Mouse (Mus musculus): ENCODE data around the gene Zic5. TPM values are rescaled to one million over a fixed set of nuclear protein-coding genes. Genes with fewer than 3 reads are reported as not detected.
"Not testable (repeated sequence)": the region's sequence is repeated elsewhere in the genome, so short reads cannot be mapped to it uniquely, and the experiment has no call there.

Gene Zic5
- polyA plus RNA-seq, 1 experiment from 2014 or later = 4.1 TPM

DNA sequence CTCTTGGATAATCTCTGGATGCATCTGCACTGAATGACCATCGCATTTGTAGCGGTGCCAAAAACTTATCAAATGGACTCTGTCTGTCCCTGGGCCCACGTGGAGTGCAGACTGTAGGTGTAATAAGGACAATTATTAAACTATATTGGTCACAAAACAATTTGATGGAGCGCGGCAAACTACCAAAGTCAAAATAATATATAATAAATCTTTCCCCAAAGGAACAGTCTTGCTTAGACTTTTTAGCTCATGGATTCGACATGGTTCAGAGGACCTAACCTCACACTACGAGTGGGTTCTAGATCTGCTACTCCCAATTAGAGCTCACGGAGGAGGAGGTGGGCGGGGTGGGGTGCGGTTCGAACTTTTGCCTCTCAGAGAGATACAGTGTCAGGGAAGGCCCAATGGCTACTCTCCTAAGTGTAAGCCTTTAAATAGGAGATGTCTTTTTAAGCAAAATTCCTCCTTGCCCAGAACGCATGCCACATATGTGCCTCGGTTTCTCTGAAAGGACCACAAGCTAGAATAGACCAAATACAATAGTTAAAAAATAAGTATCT, 534 bp upstream of the Zic5 start:
- Histone ChIP-seq H3K27ac (replicated peaks; ENCODE audit: low read depth, low read length) (no peak overlapping the region), H3K27me3 (ENCODE audit: control insufficient read depth, insufficient read depth, low read length) (peaks cover 67% of the 10 kb centered on the region), H3K9me3 (replicated peaks; ENCODE audit: control insufficient read depth, low read length) (no peaks in the 10 kb centered on the region), H3K4me1 (ENCODE audit: control insufficient read depth, insufficient read depth, low read length) (peaks cover 11% of the 10 kb centered on the region), H3K4me2 (ENCODE audit: low read depth, low read length) (peak overlapping the region; percentile 90; the same call in 1 of the 2 replicates), H3K9ac (replicated peaks; ENCODE audit: low read length) (no peak overlapping the region), H3K36me3 (replicated peaks; ENCODE audit: control insufficient read depth, insufficient read depth, low read depth, low read length) (no peaks in the 10 kb centered on the region), H3K4me3 (ENCODE audit: low read depth, low read length) (peak overlapping the region; percentile 54)
- WGBS = 21% methylated on average over 13 of the region's 13 CpGs
- peak; percentile 3 for DNase-seq (ENCODE audit: low spot score)
- ATAC-seq (replicated peaks; ENCODE audit: insufficient number of reproducible peaks, low FRiP score, low TSS enrichment, low read depth) = no peak

DNA sequence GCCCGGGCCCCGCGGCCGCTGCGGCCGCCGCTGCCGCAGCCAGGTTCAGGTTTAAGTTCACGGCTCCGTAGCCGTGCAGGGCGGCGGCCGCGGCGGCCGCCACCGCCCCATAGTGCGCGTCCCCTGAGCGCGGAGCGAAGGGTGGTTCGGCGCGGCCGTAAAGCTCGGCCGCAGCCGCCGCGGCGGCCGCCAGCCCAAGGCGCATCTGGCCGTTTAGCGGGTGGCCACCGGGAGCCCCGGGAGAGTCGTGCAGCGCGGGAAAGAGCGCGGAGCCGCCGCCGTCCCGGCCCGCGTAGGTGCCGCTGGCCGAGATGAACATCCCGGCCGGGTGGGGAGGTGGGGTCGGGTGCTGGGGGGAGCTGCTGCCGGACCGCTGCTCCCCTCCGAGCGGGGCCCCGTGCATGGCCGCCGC, 1.1 kb downstream of the Zic5 start:
- DNase-seq (ENCODE audit: low spot score) (peak; percentile 42), ATAC-seq (replicated peaks; ENCODE audit: insufficient number of reproducible peaks, low FRiP score, low TSS enrichment, low read depth) (no peak)
- WGBS = under 1% methylated on average over 23 of the region's 62 CpGs
- no peaks in the 10 kb centered on the region for H3K36me3 ChIP-seq (replicated peaks; ENCODE audit: control insufficient read depth, insufficient read depth, low read depth, low read length)
- H3K4me1 ChIP-seq (ENCODE audit: control insufficient read depth, insufficient read depth, low read length) = peaks cover 11% of the 10 kb centered on the region
- H3K9ac ChIP-seq (replicated peaks; ENCODE audit: low read length) = peak overlapping the region; percentile 68
- peak overlapping the region; percentile 90 for H3K4me2 ChIP-seq (ENCODE audit: low read depth, low read length)
- H3K4me3 ChIP-seq (ENCODE audit: low read depth, low read length) = peak overlapping the region; percentile 54
- H3K9me3 ChIP-seq (replicated peaks; ENCODE audit: control insufficient read depth, low read length) = no peaks in the 10 kb centered on the region
- peaks cover 66% of the 10 kb centered on the region for H3K27me3 ChIP-seq (ENCODE audit: control insufficient read depth, insufficient read depth, low read length)
- peak overlapping the region; percentile 79 for H3K27ac ChIP-seq (replicated peaks; ENCODE audit: low read depth, low read length)

DNA sequence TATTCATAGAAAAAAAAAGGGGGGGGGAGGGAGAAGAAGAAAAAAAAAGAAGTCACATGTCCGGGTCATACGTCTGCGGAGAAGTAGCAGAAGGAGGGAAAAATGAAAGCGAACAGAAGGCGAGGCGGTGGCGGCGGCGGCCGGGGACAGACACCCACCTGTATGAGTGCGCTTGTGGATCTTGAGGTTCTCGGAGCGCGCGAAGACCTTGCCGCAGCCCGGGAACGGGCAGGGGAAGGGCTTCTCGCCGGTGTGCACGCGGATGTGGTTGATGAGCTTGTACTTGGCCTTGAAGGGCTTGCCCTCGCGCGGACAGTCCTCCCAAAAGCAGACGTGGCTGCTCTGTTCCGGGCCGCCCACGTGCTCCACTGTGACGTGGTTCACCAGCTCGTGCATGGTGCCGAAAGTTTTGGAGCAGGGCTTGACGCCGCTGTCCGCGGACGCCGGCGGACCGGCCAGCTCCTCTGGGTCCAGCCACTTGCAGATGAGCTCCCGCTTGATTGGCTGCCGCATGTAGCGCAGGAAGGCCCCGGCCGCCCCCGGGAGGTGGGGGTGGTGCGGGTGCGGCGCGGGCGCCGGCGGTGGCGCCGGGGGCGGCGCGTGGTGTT, 1.6 kb downstream of the Zic5 start:
- Histone ChIP-seq H3K4me1 (ENCODE audit: control insufficient read depth, insufficient read depth, low read length) (peaks cover 11% of the 10 kb centered on the region), H3K4me2 (ENCODE audit: low read depth, low read length) (peak overlapping the region; percentile 90), H3K9ac (replicated peaks; ENCODE audit: low read length) (peak overlapping the region; percentile 68), H3K27me3 (ENCODE audit: control insufficient read depth, insufficient read depth, low read length) (peaks cover 66% of the 10 kb centered on the region), H3K27ac (replicated peaks; ENCODE audit: low read depth, low read length) (peak overlapping the region; percentile 79), H3K4me3 (ENCODE audit: low read depth, low read length) (peak overlapping the region; percentile 54)
- H3K9me3 ChIP-seq (replicated peaks; ENCODE audit: control insufficient read depth, low read length); H3K36me3 ChIP-seq (replicated peaks; ENCODE audit: control insufficient read depth, insufficient read depth, low read depth, low read length): not testable (repeated sequence)
- ATAC-seq (replicated peaks; ENCODE audit: insufficient number of reproducible peaks, low FRiP score, low TSS enrichment, low read depth) (peak; percentile 44), DNase-seq (ENCODE audit: low spot score) (peak; percentile 46)
- WGBS = under 1% methylated on average over 54 of the region's 58 CpGs

DNA sequence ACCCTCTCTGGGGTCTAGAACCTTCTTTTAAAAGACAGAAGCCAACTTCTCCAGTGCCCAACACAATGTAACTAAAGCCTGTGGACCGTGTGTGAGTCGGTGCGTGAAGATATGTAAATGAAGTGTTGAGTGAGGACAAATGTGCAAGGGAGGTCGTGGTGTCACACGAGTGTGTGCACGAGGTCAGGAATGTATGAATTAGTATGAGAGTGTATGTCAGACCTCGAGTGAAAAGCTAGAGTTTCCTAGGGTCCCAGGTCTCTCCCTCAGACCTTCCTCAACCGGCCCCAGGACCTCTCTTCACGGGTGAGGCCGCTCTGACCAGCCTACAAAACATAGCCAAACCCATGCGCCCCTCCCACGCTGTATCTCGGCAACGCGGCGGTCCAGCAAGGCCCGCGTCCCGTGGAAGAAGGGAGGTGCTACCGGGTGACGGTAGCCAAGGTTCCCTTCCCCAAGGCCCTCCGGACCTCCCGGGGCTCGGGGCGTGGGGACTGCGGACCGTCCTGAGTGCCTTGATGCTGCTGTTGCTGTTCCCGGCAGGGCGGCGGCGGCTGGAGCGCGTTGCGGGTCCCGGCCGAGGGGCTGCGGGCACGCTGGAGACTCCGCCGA, 2.3 kb downstream of the Zic5 start:
- H3K9ac ChIP-seq (replicated peaks; ENCODE audit: low read length) = peak overlapping the region; percentile 68
- no peaks in the 10 kb centered on the region for H3K9me3 ChIP-seq (replicated peaks; ENCODE audit: control insufficient read depth, low read length)
- H3K27ac ChIP-seq (replicated peaks; ENCODE audit: low read depth, low read length) = no peak overlapping the region; the same call in 1 of the 2 replicates
- no peaks in the 10 kb centered on the region for H3K36me3 ChIP-seq (replicated peaks; ENCODE audit: control insufficient read depth, insufficient read depth, low read depth, low read length)
- H3K4me1 ChIP-seq (ENCODE audit: control insufficient read depth, insufficient read depth, low read length) = peaks cover 11% of the 10 kb centered on the region
- peak overlapping the region; percentile 54 for H3K4me3 ChIP-seq (ENCODE audit: low read depth, low read length)
- WGBS = under 1% methylated on average over 40 of the region's 40 CpGs
- H3K27me3 ChIP-seq (ENCODE audit: control insufficient read depth, insufficient read depth, low read length) = peaks cover 60% of the 10 kb centered on the region
- ATAC-seq (replicated peaks; ENCODE audit: insufficient number of reproducible peaks, low FRiP score, low TSS enrichment, low read depth) (no peak), DNase-seq (ENCODE audit: low spot score) (peak; percentile 11)
- H3K4me2 ChIP-seq (ENCODE audit: low read depth, low read length) = peak overlapping the region; percentile 90

DNA sequence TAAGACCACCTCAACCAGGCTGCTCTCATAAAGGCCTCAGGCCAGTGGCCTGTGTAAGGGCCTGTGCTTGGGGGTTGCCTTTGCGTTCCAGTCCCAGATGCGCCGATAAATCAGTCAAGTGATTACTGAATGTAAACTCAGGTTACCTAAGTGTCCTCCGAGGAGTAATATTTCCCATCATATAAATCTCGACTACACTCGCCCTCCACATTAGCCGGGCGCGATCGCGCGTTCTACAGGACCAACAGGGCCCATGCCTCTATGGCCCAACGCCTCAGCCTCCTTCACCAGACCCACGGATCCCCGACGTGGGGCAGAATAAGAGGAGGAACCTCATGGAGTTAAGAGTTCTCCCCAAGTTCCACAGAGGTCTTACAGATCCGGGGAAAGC, 2.8 kb downstream of the Zic5 start:
- Histone ChIP-seq H3K27ac (replicated peaks; ENCODE audit: low read depth, low read length) (no peak overlapping the region), H3K27me3 (ENCODE audit: control insufficient read depth, insufficient read depth, low read length) (peaks cover 55% of the 10 kb centered on the region), H3K36me3 (replicated peaks; ENCODE audit: control insufficient read depth, insufficient read depth, low read depth, low read length) (no peaks in the 10 kb centered on the region), H3K4me3 (ENCODE audit: low read depth, low read length) (peak overlapping the region; percentile 54), H3K4me1 (ENCODE audit: control insufficient read depth, insufficient read depth, low read length) (peaks cover 11% of the 10 kb centered on the region), H3K9me3 (replicated peaks; ENCODE audit: control insufficient read depth, low read length) (no peaks in the 10 kb centered on the region), H3K4me2 (ENCODE audit: low read depth, low read length) (no peak overlapping the region), H3K9ac (replicated peaks; ENCODE audit: low read length) (peak overlapping the region; percentile 48)
- DNase-seq (ENCODE audit: low spot score) = peak; percentile 15
- 5% methylated on average over 17 of the region's 17 CpGs for WGBS
- no peak for ATAC-seq (replicated peaks; ENCODE audit: insufficient number of reproducible peaks, low FRiP score, low TSS enrichment, low read depth)

DNA sequence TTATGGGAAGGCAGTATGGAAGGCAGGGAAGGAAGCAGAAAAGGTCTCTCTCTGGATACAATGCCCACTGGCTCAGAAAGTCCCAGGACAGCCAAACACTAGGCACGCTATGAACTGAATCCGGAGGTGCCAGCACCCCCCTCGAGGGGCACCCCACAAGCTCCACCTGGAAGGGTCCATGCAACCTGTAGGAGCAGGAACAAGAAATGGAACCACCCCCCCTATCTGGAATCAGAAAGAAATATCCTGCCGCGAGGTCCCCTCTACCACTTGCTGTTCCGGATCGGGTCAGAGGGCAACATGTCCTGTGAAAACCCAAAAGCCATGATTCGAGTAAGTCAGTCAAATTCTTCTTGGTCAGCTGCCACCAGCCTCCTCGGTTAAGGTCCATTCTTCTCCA, 3.5 kb downstream of the Zic5 start:
- no peak overlapping the region for H3K27ac ChIP-seq (replicated peaks; ENCODE audit: low read depth, low read length)

DNA sequence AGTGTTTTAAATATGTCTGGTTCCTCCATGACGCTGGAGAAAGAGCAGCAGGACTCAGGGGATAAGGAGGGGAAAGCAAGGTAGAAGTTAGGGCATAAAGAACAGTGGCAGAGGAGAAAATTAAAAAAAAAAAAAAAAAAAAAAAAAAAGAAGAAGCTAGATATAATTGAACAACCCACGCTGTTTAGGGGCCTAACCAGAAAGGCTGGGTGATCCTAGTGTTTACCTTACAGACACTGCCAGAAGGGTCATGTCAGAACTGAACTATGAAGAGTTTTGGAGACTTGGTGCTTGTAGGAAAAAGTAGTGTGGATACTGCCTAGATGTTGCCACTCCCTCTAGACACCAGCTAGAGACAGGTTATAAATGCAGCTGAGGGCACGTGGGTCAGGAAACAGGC, 4.0 kb downstream of the Zic5 start:
- Histone ChIP-seq H3K27ac (replicated peaks; ENCODE audit: low read depth, low read length) (no peak overlapping the region), H3K4me3 (ENCODE audit: low read depth, low read length) (no peak overlapping the region; the same call in 1 of the 2 replicates), H3K4me2 (ENCODE audit: low read depth, low read length) (no peak overlapping the region), H3K9me3 (replicated peaks; ENCODE audit: control insufficient read depth, low read length) (no peaks in the 10 kb centered on the region), H3K9ac (replicated peaks; ENCODE audit: low read length) (no peak overlapping the region), H3K27me3 (ENCODE audit: control insufficient read depth, insufficient read depth, low read length) (peaks cover 47% of the 10 kb centered on the region), H3K4me1 (ENCODE audit: control insufficient read depth, insufficient read depth, low read length) (peaks cover 11% of the 10 kb centered on the region), H3K36me3 (replicated peaks; ENCODE audit: control insufficient read depth, insufficient read depth, low read depth, low read length) (no peaks in the 10 kb centered on the region)
- ATAC-seq (replicated peaks; ENCODE audit: insufficient number of reproducible peaks, low FRiP score, low TSS enrichment, low read depth) (no peak), DNase-seq (ENCODE audit: low spot score) (no peak)
- WGBS = 34% methylated on average over 3 of the region's 3 CpGs

More for the DNA sequence above, 3.5 kb downstream of the Zic5 start:
- Histone ChIP-seq H3K4me2 (ENCODE audit: low read depth, low read length) (no peak overlapping the region; the same call in 1 of the 2 replicates), H3K4me1 (ENCODE audit: control insufficient read depth, insufficient read depth, low read length) (peaks cover 11% of the 10 kb centered on the region), H3K9me3 (replicated peaks; ENCODE audit: control insufficient read depth, low read length) (no peaks in the 10 kb centered on the region), H3K9ac (replicated peaks; ENCODE audit: low read length) (no peak overlapping the region), H3K36me3 (replicated peaks; ENCODE audit: control insufficient read depth, insufficient read depth, low read depth, low read length) (no peaks in the 10 kb centered on the region), H3K4me3 (ENCODE audit: low read depth, low read length) (peak overlapping the region; percentile 54), H3K27me3 (ENCODE audit: control insufficient read depth, insufficient read depth, low read length) (peaks cover 52% of the 10 kb centered on the region)
- DNase-seq (ENCODE audit: low spot score) = no peak
- ATAC-seq (replicated peaks; ENCODE audit: insufficient number of reproducible peaks, low FRiP score, low TSS enrichment, low read depth) = no peak
- 8% methylated on average over 9 of the region's 9 CpGs for WGBS

DNA sequence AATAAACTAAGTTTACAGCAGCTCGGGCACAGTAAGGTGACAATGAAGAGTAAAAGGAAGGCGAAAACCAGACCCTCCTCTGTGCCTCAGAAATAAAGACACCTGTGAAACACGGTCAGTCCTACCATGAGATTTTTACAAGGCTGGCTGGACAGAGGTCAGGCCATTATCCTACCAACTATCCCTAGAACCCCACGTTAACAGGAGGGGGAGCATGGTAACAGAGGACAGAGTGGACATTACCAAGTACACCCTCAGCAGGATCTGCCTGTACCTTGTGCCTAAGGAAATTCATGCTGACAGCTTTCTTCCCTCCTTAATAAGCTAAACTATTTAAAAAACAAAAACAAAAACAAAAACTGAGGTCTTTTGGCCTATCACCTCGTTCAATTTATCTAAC, 5.3 kb downstream of the Zic5 start:
- 49% methylated on average over 5 of the region's 5 CpGs for WGBS
- no peak overlapping the region for H3K4me2 ChIP-seq (ENCODE audit: low read depth, low read length)
- peaks cover 41% of the 10 kb centered on the region for H3K27me3 ChIP-seq (ENCODE audit: control insufficient read depth, insufficient read depth, low read length)
- no peak for DNase-seq (ENCODE audit: low spot score)
- ATAC-seq (replicated peaks; ENCODE audit: insufficient number of reproducible peaks, low FRiP score, low TSS enrichment, low read depth) = no peak
- H3K9me3 ChIP-seq (replicated peaks; ENCODE audit: control insufficient read depth, low read length) = no peaks in the 10 kb centered on the region
- no peaks in the 10 kb centered on the region for H3K36me3 ChIP-seq (replicated peaks; ENCODE audit: control insufficient read depth, insufficient read depth, low read depth, low read length)
- H3K4me3 ChIP-seq (ENCODE audit: low read depth, low read length) = no peak overlapping the region
- H3K4me1 ChIP-seq (ENCODE audit: control insufficient read depth, insufficient read depth, low read length) = peaks cover 11% of the 10 kb centered on the region
- H3K9ac ChIP-seq (replicated peaks; ENCODE audit: low read length) = no peak overlapping the region
- H3K27ac ChIP-seq (replicated peaks; ENCODE audit: low read depth, low read length) = no peak overlapping the region
